Mouse (Mus musculus) small intestine, adult 2 months (tissue): Measurements from ENCODE around the gene Olfr164. TPM values are rescaled to one million over a fixed set of nuclear protein-coding genes. Genes with fewer than 3 reads are reported as not detected.

Source experiments
- H3K27ac ChIP-seq: fragments of 200-500 bp; 2 replicates; pipeline ENCODE4 v1.5.1; 2012; ENCODE audit warnings: low read depth, low read length, control low read depth, inconsistent platforms; ENCODE audit not compliant: insufficient read depth
- H3K27me3 ChIP-seq: fragments of 200-500 bp; 2 replicates; pipeline ENCODE4 v1.6.1; 2012; ENCODE audit warnings: mild to moderate bottlenecking, moderate library complexity, low read length, inconsistent platforms; ENCODE audit not compliant: control insufficient read depth, insufficient read depth
- H3K36me3 ChIP-seq: fragments of 200-500 bp; 2 replicates; pipeline ENCODE4 v1.6.1; 2012; ENCODE audit warnings: mild to moderate bottlenecking, low read length, control low read depth, inconsistent platforms; ENCODE audit not compliant: control insufficient read depth, insufficient read depth
- H3K4me1 ChIP-seq: fragments of 200-500 bp; 2 replicates; pipeline ENCODE4 v1.6.1; 2012; ENCODE audit warnings: low read length, inconsistent platforms, mixed read lengths; ENCODE audit not compliant: control insufficient read depth, insufficient read depth, insufficient read length
- H3K4me3 ChIP-seq: fragments of 200-500 bp; 2 replicates; pipeline ENCODE4 v1.5.1; 2012; ENCODE audit warnings: low read depth, mild to moderate bottlenecking, control low read depth, inconsistent platforms, low read length, moderate library complexity
- CTCF ChIP-seq: fragments of 200-500 bp; IDR thresholded peaks from 2 replicates; pipeline ENCODE4 v1.5.1; 2012; ENCODE audit warnings: low read depth, mild to moderate bottlenecking, control low read depth, inconsistent platforms, low read length, moderate library complexity, mixed read lengths; ENCODE audit not compliant: insufficient replicate concordance, insufficient read length; ENCODE audit errors: extremely low read depth
- POLR2A ChIP-seq: fragments of 200-500 bp; IDR thresholded peaks from 2 replicates; pipeline ENCODE4 v1.6.1; 2012; ENCODE audit warnings: low read depth, mild to moderate bottlenecking, control low read depth, inconsistent platforms, low read length, moderate library complexity
- WGBS: fragments of 180-500 bp; shearing (Covaris S2); methylation state at CpG from one replicate; pipeline ENCODE4 v1.1.7; 2018; 5-methylcytosine and 5-hydroxymethylcytosine counted together
- polyA plus RNA-seq: library from polyadenylated mRNA; depleted of rRNA; stranded (reverse); fragments of >200 nt; gene quantifications from 2 replicates; pipeline ENCODE4 v1.2.3, GENCODE M21; 2012; rRNA removed

Gene Olfr164
- not detected in 2 replicates for polyA plus RNA-seq

- Histone ChIP-seq H3K4me3 (no peak within 1 kb of the TSS), H3K36me3 (no peaks in the 10 kb centered on the region), H3K4me1 (no peaks in the 10 kb centered on the region), H3K27ac (no peak within 1 kb of the TSS), H3K27me3 (no peaks in the 10 kb centered on the region)
- no peak for TF ChIP-seq POLR2A
- TF ChIP-seq CTCF: no peak
- 26% methylated on average over 1 of the region's 1 CpGs for WGBS
These were observed at the start of gene Olfr164 for GRCm38 (mm10) chr16:19313964-19314363. Gene Olfr164, minus strand, starts transcription at chr16:19314064.

- TF ChIP-seq CTCF: no peak
- TF ChIP-seq POLR2A: no peak
- H3K4me1 ChIP-seq: no peaks in the 10 kb centered on the region
- H3K27ac ChIP-seq: no peak overlapping the region
- no peak overlapping the region for H3K4me3 ChIP-seq
- 87% methylated on average over 6 of the region's 6 CpGs for WGBS
- H3K36me3 ChIP-seq: no peaks in the 10 kb centered on the region
- no peaks in the 10 kb centered on the region for H3K27me3 ChIP-seq
These were observed 35.2 kb upstream of the Olfr164 start for GRCm38 (mm10) chr16:19349111-19349510.

- Histone ChIP-seq H3K27me3 (no peaks in the 10 kb centered on the region), H3K4me3 (no peak overlapping the region), H3K27ac (no peak overlapping the region), H3K36me3 (no peaks in the 10 kb centered on the region), H3K4me1 (no peaks in the 10 kb centered on the region)
- 32% methylated on average over 1 of the region's 1 CpGs for WGBS
- TF ChIP-seq POLR2A: no peak
- no peak for TF ChIP-seq CTCF
These were observed 50.6 kb downstream of the Olfr164 start for GRCm38 (mm10) chr16:19263235-19263634.

GRCm38 (mm10) chr16:19260780-19261179, 53.1 kb downstream of the Olfr164 start:
- Histone ChIP-seq H3K4me1 (no peaks in the 10 kb centered on the region), H3K4me3 (no peak overlapping the region)
- 28% methylated on average over 1 of the region's 1 CpGs for WGBS

GRCm38 (mm10) chr16:19245835-19246234, 68.0 kb downstream of the Olfr164 start:
- Histone ChIP-seq H3K27ac (no peak overlapping the region), H3K27me3 (no peaks in the 10 kb centered on the region), H3K36me3 (no peaks in the 10 kb centered on the region), H3K4me1 (no peaks in the 10 kb centered on the region), H3K4me3 (no peak overlapping the region)
- TF ChIP-seq POLR2A: no peak
- no peak for TF ChIP-seq CTCF
- WGBS: 72% methylated on average over 1 of the region's 1 CpGs

More at GRCm38 (mm10) chr16:19260780-19261179, 53.1 kb downstream of the Olfr164 start:
- H3K27ac ChIP-seq: no peak overlapping the region
- no peaks in the 10 kb centered on the region for H3K36me3 ChIP-seq
- TF ChIP-seq CTCF (no peak), POLR2A (no peak)
- no peaks in the 10 kb centered on the region for H3K27me3 ChIP-seq

GRCm38 (mm10) chr16:19241539-19242025, 72.3 kb downstream of the Olfr164 start:
- Histone ChIP-seq H3K36me3 (no peaks in the 10 kb centered on the region), H3K27me3 (no peaks in the 10 kb centered on the region), H3K27ac (peak overlapping the region; percentile 29; the same call in 1 of the 2 replicates), H3K4me3 (no peak overlapping the region), H3K4me1 (no peaks in the 10 kb centered on the region)
- TF ChIP-seq CTCF (no peak), POLR2A (no peak)

- H3K4me1 ChIP-seq: no peaks in the 10 kb centered on the region
- H3K27ac ChIP-seq: peak overlapping the region; percentile 29; the same call in 1 of the 2 replicates
- 73% methylated on average over 6 of the region's 6 CpGs for WGBS
- H3K36me3 ChIP-seq: no peaks in the 10 kb centered on the region
- no peak overlapping the region for H3K4me3 ChIP-seq
- TF ChIP-seq POLR2A: no peak
- no peak for TF ChIP-seq CTCF
- H3K27me3 ChIP-seq: no peaks in the 10 kb centered on the region
These were observed 72.9 kb downstream of the Olfr164 start for GRCm38 (mm10) chr16:19240792-19241538.
